Comparison of ENCODE assay signal across 21 mouse cellular contexts in genomic region chr3:131943436-131943835, GRCm38 (mm10).
"Had no signal": no experiment of that assay in that cellular context is flagged by ENCODE, and none has a peak within 500 bp of the region (broad histone marks: within the 10 kb centered on the region; RNA-seq: fewer than 3 reads in every experiment).

No protein-coding gene starts in this region.

- H3K4me1 ChIP-seq: heart, embryonic 10.5 days; heart, embryonic 12.5 days; hindbrain, embryonic 13.5 days; hindbrain, embryonic 15.5 days; liver, embryonic 13.5 days; liver, embryonic 15.5 days had no signal

- ATAC-seq: hindbrain, postnatal 0 days had no signal

- H3K4me3 ChIP-seq: heart, embryonic 10.5 days; heart, embryonic 12.5 days; hindbrain, embryonic 13.5 days; hindbrain, embryonic 15.5 days; kidney, embryonic 15.5 days; liver, embryonic 13.5 days; liver, embryonic 15.5 days had no signal

- H3K27me3 ChIP-seq: heart, embryonic 12.5 days; hindbrain, embryonic 13.5 days; hindbrain, embryonic 15.5 days; kidney, embryonic 15.5 days; liver, embryonic 13.5 days; liver, embryonic 15.5 days had no signal

- DNase-seq: gastrocnemius, postnatal 14 days; gastrocnemius, postnatal 36 days; heart, adult 18-20 months; heart, postnatal 14 days; heart, postnatal 36 days; kidney, adult 11 months; kidney, adult 9 months; kidney, postnatal 14 days; layer of hippocampus, adult 9-11 months; layer of hippocampus, postnatal 36 days; left cerebral cortex, postnatal 4 days; liver; liver, embryonic 13.5 days had no signal

- H3K36me3 ChIP-seq: heart, embryonic 10.5 days; heart, embryonic 12.5 days; hindbrain, embryonic 13.5 days; hindbrain, embryonic 15.5 days; kidney, embryonic 15.5 days; liver, embryonic 13.5 days; liver, embryonic 15.5 days had no signal

- H3K9me3 ChIP-seq: heart, embryonic 10.5 days; heart, embryonic 12.5 days; hindbrain, embryonic 13.5 days; hindbrain, embryonic 15.5 days; kidney, embryonic 15.5 days; liver, embryonic 13.5 days; liver, embryonic 15.5 days had no signal

- H3K9ac ChIP-seq: heart, embryonic 12.5 days; hindbrain, embryonic 13.5 days; hindbrain, embryonic 15.5 days; kidney, embryonic 15.5 days; liver, embryonic 13.5 days; liver, embryonic 15.5 days had no signal

- H3K27ac ChIP-seq: heart, embryonic 10.5 days; hindbrain, embryonic 13.5 days; hindbrain, embryonic 15.5 days; hindbrain, postnatal 0 days; liver, embryonic 13.5 days; liver, embryonic 15.5 days had no signal

- H3K4me2 ChIP-seq: heart, embryonic 12.5 days; hindbrain, embryonic 13.5 days; hindbrain, embryonic 15.5 days; liver, embryonic 11.5 days; liver, embryonic 13.5 days; liver, embryonic 15.5 days had no signal
